Mouse (Mus musculus): ENCODE data around the gene Cacna1i.

DNA sequence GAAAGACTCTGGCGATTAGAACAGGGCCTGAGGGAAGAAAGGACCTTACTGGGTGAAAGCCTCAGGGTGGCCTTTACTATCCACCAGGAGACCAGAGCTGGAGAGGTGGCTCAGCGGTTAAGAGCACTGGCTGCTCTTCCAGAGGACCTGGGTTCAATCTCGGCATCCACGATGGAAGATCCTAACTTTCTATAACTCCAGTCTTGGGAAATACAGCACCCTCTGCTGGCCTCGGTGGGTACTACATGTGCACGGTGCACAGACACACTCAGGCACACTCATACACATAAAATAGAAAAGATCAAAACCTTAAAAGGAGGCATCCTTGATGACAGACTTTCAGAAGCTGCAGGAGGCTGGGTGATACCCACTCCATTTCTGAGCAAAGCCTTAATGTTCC lies 6.4 kb upstream of the Cacna1i start:
- peak; percentile 81 for TF ChIP-seq CTCF (IDR thresholded peaks at IDR 0.05; ENCODE audit: control insufficient read depth, insufficient read depth, low read length)
- TF ChIP-seq POLR2A (IDR thresholded peaks at IDR 0.05; ENCODE audit: borderline replicate concordance, control insufficient read depth, low read depth, low read length), result no peak

Data from bone marrow, adult 2 months (tissue).